In genomic region chr12:116084294-116084693, GRCm38 (mm10) we compare ENCODE assay signal across 35 mouse cellular contexts.
"Had no signal": no experiment of that assay in that cellular context is flagged by ENCODE, and none has a peak within 500 bp of the region (broad histone marks: within the 10 kb centered on the region; RNA-seq: fewer than 3 reads in every experiment).

No protein-coding gene starts in this region.

- H3K4me2 ChIP-seq: heart, embryonic 11.5 days; heart, embryonic 12.5 days; heart, embryonic 13.5 days; heart, embryonic 15.5 days; hindbrain, embryonic 12.5 days; hindbrain, embryonic 13.5 days; hindbrain, embryonic 14.5 days; hindbrain, embryonic 15.5 days; intestine, embryonic 15.5 days; kidney, embryonic 15.5 days had no signal

- H3K36me3 ChIP-seq: heart, embryonic 10.5 days; heart, embryonic 12.5 days; heart, embryonic 13.5 days; heart, embryonic 15.5 days; hindbrain, embryonic 10.5 days; hindbrain, embryonic 12.5 days; hindbrain, embryonic 13.5 days; hindbrain, embryonic 15.5 days; intestine, embryonic 15.5 days; kidney, embryonic 15.5 days had no signal

- H3K4me1 ChIP-seq: heart, embryonic 10.5 days; heart, embryonic 12.5 days; heart, embryonic 13.5 days; heart, embryonic 15.5 days; hindbrain, embryonic 10.5 days; hindbrain, embryonic 12.5 days; hindbrain, embryonic 13.5 days; hindbrain, embryonic 15.5 days; intestine, embryonic 15.5 days; kidney, embryonic 15.5 days had no signal

- ATAC-seq: hindbrain, embryonic 16.5 days; hindbrain, postnatal 0 days; inflammation-experienced regulatory T-cells, adult 6 months; intestine, embryonic 15.5 days; intestine, embryonic 16.5 days; intestine, postnatal 0 days had no signal

- H3K9ac ChIP-seq: heart, embryonic 12.5 days; heart, embryonic 13.5 days; heart, embryonic 15.5 days; hindbrain, embryonic 12.5 days; hindbrain, embryonic 13.5 days; hindbrain, embryonic 14.5 days; hindbrain, embryonic 15.5 days; intestine, embryonic 15.5 days; kidney, embryonic 15.5 days had no signal

- H3K4me3 ChIP-seq: heart, embryonic 10.5 days; heart, embryonic 12.5 days; heart, embryonic 13.5 days; heart, embryonic 15.5 days; hindbrain, embryonic 10.5 days; hindbrain, embryonic 12.5 days; hindbrain, embryonic 13.5 days; hindbrain, embryonic 15.5 days; intestine, embryonic 15.5 days; kidney, embryonic 15.5 days; layer of hippocampus, adult 2 months had no signal

- H3K27me3 ChIP-seq: hindbrain, embryonic 12.5 days; hindbrain, embryonic 15.5 days; intestine, embryonic 15.5 days had no signal

- DNase-seq: heart, postnatal 10 days; heart, postnatal 14 days; heart, postnatal 36 days; heart, postnatal 4 days; kidney, adult 11 months; kidney, adult 18-20 months; kidney, adult 2 months; kidney, adult 8-10 months; kidney, adult 9 months; kidney, postnatal 10 days; kidney, postnatal 14 days; kidney, postnatal 25 days; kidney, postnatal 36 days; kidney, postnatal 4 days; layer of hippocampus, adult 9-11 months; layer of hippocampus, postnatal 36 days had no signal

- H3K9me3 ChIP-seq: heart, embryonic 10.5 days; heart, embryonic 12.5 days; heart, embryonic 13.5 days; heart, embryonic 15.5 days; hindbrain, embryonic 10.5 days; hindbrain, embryonic 12.5 days; hindbrain, embryonic 13.5 days; hindbrain, embryonic 15.5 days; intestine, embryonic 15.5 days; kidney, embryonic 15.5 days had no signal

- H3K27ac ChIP-seq: heart, embryonic 10.5 days; heart, embryonic 13.5 days; heart, embryonic 15.5 days; hindbrain, embryonic 10.5 days; hindbrain, embryonic 12.5 days; hindbrain, embryonic 13.5 days; hindbrain, embryonic 14.5 days; hindbrain, embryonic 15.5 days; hindbrain, postnatal 0 days; intestine, embryonic 15.5 days; kidney, embryonic 15.5 days; kidney, postnatal 0 days; layer of hippocampus, adult 2 months had no signal
